Mouse (Mus musculus): ENCODE results near the gene Fam199x. TPM values are rescaled to one million over a fixed set of nuclear protein-coding genes. Genes with fewer than 3 reads are reported as not detected.

The Fam199x gene
- 12.3 and 13.2 TPM in 2 replicates for polyA plus RNA-seq (2016; fragmentation: Nextera tagmentation; extraction: Ambion mirVana)

- H3K36me3 ChIP-seq = no peaks in the 10 kb centered on the region
- DNase-seq (ENCODE audit: low spot score) = peak; percentile 77
- H3K27me3 ChIP-seq (ENCODE audit: low read depth, poor library complexity, severe bottlenecking) = peaks cover 29% of the 10 kb centered on the region
- 22% methylated on average over 58 of the region's 62 CpGs for WGBS
- peak within 1 kb of the TSS; percentile 87 for H3K27ac ChIP-seq (replicated peaks)
- H3K4me3 ChIP-seq = peak within 1 kb of the TSS; percentile 71
- peaks cover 17% of the 10 kb centered on the region for H3K4me1 ChIP-seq
- no peaks in the 10 kb centered on the region for H3K9me3 ChIP-seq (replicated peaks)
Observed at GRCm38 (mm10) chrX:137049425-137050225, at the start of gene Fam199x. Gene Fam199x, plus strand, starts transcription at chrX:137049594.

- Histone ChIP-seq H3K4me3 (no peak overlapping the region), H3K27ac (replicated peaks) (no peak overlapping the region), H3K4me1 (no peaks in the 10 kb centered on the region), H3K27me3 (ENCODE audit: low read depth, poor library complexity, severe bottlenecking) (no peaks in the 10 kb centered on the region; the same call in 1 of the 2 replicates), H3K9me3 (replicated peaks) (no peaks in the 10 kb centered on the region), H3K36me3 (peaks cover 9% of the 10 kb centered on the region; the same call in 1 of the 2 replicates)
- DNase-seq (ENCODE audit: low spot score) = peak; percentile 31
- 54% methylated on average over 6 of the region's 6 CpGs for WGBS
Observed at GRCm38 (mm10) chrX:137015099-137015709, 34.2 kb upstream of the Fam199x start.

- Histone ChIP-seq H3K36me3 (peaks cover 7% of the 10 kb centered on the region; the same call in 1 of the 2 replicates), H3K9me3 (replicated peaks) (no peaks in the 10 kb centered on the region), H3K4me3 (no peak overlapping the region), H3K27ac (replicated peaks) (no peak overlapping the region), H3K27me3 (ENCODE audit: low read depth, poor library complexity, severe bottlenecking) (peaks cover 6% of the 10 kb centered on the region; the same call in 1 of the 2 replicates), H3K4me1 (no peaks in the 10 kb centered on the region)
- no peak for DNase-seq (ENCODE audit: low spot score)
- 72% methylated on average over 1 of the region's 1 CpGs for WGBS
Observed at GRCm38 (mm10) chrX:137017668-137018067, 31.7 kb upstream of the Fam199x start.

GRCm38 (mm10) chrX:137019310-137019709 lies 30.1 kb upstream of the Fam199x start:
- no peak overlapping the region for H3K4me3 ChIP-seq
- peak; percentile 33 for DNase-seq (ENCODE audit: low spot score)
- H3K4me1 ChIP-seq = no peaks in the 10 kb centered on the region
- 0 out of 2 replicates have a peak, but pooled peaks cover 3% of the 10 kb centered on the region for H3K36me3 ChIP-seq
- H3K9me3 ChIP-seq (replicated peaks) = no peaks in the 10 kb centered on the region
- 24% methylated on average over 1 of the region's 1 CpGs for WGBS
- H3K27me3 ChIP-seq (ENCODE audit: low read depth, poor library complexity, severe bottlenecking) = 0 out of 2 replicates have a peak, but pooled peaks cover 6% of the 10 kb centered on the region
- no peak overlapping the region for H3K27ac ChIP-seq (replicated peaks)

DNA sequence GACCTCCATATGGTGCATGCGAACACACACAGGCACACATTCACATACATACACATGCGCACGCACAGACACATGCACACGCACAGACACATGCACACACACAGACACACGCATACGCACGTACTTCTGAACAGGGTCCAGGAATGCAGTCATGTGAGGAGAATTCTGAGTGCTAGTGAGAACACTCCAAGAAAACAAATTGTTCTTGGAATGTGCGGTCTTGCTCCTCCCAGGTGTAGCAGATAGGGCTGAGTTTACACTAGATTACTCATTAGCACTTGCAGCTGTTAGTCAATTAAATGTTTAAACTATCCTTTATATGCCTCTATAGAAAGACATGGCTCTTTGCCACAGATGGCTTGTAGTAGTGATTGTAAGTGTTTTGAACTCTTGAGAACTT lies 18.5 kb upstream of the Fam199x start:
- 94% methylated on average over 8 of the region's 8 CpGs for WGBS
- Histone ChIP-seq H3K27ac (replicated peaks) (no peak overlapping the region), H3K36me3 (peaks cover 12% of the 10 kb centered on the region; the same call in 1 of the 2 replicates), H3K27me3 (ENCODE audit: low read depth, poor library complexity, severe bottlenecking) (peaks cover 12% of the 10 kb centered on the region; the same call in 1 of the 2 replicates), H3K9me3 (replicated peaks) (no peaks in the 10 kb centered on the region), H3K4me1 (no peaks in the 10 kb centered on the region), H3K4me3 (no peak overlapping the region)
- no peak for DNase-seq (ENCODE audit: low spot score)

DNA sequence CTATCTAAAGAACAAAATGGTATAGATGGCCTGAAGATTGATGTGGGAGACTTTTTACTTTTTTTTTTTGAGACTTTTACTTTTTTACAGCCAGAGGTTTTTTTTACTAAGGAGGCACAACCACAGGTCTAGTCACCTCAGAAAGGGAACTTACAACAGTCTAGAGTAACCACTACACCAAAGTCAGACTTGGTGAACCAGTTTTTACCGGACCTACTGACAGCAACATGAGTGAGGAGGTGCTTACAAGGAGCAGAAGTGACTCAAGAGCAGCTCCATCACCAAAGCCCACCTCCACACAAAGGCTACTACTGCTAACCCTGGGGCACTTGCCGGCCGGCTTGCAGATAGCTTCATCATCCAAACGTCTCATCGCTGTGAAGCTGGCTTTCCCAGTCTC lies 17.7 kb upstream of the Fam199x start:
- WGBS = 92% methylated on average over 5 of the region's 5 CpGs
- H3K4me3 ChIP-seq = no peak overlapping the region
- no peaks in the 10 kb centered on the region for H3K9me3 ChIP-seq (replicated peaks)
- peaks cover 12% of the 10 kb centered on the region; the same call in 1 of the 2 replicates for H3K36me3 ChIP-seq
- H3K27me3 ChIP-seq (ENCODE audit: low read depth, poor library complexity, severe bottlenecking) = peaks cover 12% of the 10 kb centered on the region; the same call in 1 of the 2 replicates
- no peak overlapping the region for H3K27ac ChIP-seq (replicated peaks)
- DNase-seq (ENCODE audit: low spot score) = no peak
- 0 out of 2 replicates have a peak, but pooled peaks cover under 1% of the 10 kb centered on the region for H3K4me1 ChIP-seq

- Histone ChIP-seq H3K36me3 (no peaks in the 10 kb centered on the region), H3K4me3 (no peak overlapping the region), H3K9me3 (replicated peaks) (no peaks in the 10 kb centered on the region), H3K27me3 (ENCODE audit: low read depth, poor library complexity, severe bottlenecking) (peaks cover 4% of the 10 kb centered on the region; the same call in 1 of the 2 replicates), H3K4me1 (0 out of 2 replicates have a peak, but pooled peaks cover 7% of the 10 kb centered on the region), H3K27ac (replicated peaks) (no peak overlapping the region)
- WGBS = 74% methylated on average over 4 of the region's 4 CpGs
- no peak for DNase-seq (ENCODE audit: low spot score)
Observed at GRCm38 (mm10) chrX:137034322-137034721, 15.1 kb upstream of the Fam199x start.

- Histone ChIP-seq H3K36me3 (no peaks in the 10 kb centered on the region), H3K27me3 (ENCODE audit: low read depth, poor library complexity, severe bottlenecking) (no peaks in the 10 kb centered on the region), H3K4me1 (0 out of 2 replicates have a peak, but pooled peaks cover 7% of the 10 kb centered on the region), H3K9me3 (replicated peaks) (no peaks in the 10 kb centered on the region), H3K4me3 (peak overlapping the region; percentile 61), H3K27ac (replicated peaks) (peak overlapping the region; percentile 93)
- 19% methylated on average over 12 of the region's 12 CpGs for WGBS
- DNase-seq (ENCODE audit: low spot score) = no peak
Observed at GRCm38 (mm10) chrX:137037470-137037999, 11.9 kb upstream of the Fam199x start.

DNA sequence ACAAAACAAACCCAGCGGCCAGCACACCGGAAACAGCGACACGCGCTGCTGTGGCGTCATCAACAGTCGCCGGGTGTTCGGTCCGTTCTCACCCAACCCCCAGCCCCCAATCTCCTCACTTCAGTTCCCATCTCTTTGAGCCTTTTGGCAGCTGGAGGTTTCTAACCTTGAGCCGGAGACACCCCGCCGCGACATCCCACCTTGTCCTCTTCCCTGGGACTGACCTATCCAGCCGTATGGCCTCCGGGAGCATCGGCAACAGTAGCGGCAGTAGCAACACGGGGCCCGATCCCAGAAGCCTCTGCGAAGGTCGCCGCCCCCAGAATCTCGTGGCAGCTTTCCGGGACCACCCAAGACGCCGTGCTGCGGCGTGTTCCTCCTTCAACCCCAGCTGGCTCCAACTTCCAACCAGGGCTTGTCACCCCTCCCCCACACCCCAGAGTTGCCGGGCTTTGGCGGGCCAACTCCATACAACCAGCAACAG lies 11.4 kb upstream of the Fam199x start, which contains the start of gene Slc25a53:
Gene Slc25a53, minus strand, starts transcription at position 303 of the 484 bp plus-strand sequence.
- no peaks in the 10 kb centered on the region for H3K9me3 ChIP-seq (replicated peaks)
- no peaks in the 10 kb centered on the region for H3K27me3 ChIP-seq (ENCODE audit: low read depth, poor library complexity, severe bottlenecking)
- peak; percentile 89 for DNase-seq (ENCODE audit: low spot score)
- peak within 1 kb of the TSS; percentile 61 for H3K4me3 ChIP-seq
- H3K36me3 ChIP-seq = no peaks in the 10 kb centered on the region
- H3K4me1 ChIP-seq = 0 out of 2 replicates have a peak, but pooled peaks cover 7% of the 10 kb centered on the region
- H3K27ac ChIP-seq (replicated peaks) = peak within 1 kb of the TSS; percentile 93
- 32% methylated on average over 31 of the region's 31 CpGs for WGBS

DNA sequence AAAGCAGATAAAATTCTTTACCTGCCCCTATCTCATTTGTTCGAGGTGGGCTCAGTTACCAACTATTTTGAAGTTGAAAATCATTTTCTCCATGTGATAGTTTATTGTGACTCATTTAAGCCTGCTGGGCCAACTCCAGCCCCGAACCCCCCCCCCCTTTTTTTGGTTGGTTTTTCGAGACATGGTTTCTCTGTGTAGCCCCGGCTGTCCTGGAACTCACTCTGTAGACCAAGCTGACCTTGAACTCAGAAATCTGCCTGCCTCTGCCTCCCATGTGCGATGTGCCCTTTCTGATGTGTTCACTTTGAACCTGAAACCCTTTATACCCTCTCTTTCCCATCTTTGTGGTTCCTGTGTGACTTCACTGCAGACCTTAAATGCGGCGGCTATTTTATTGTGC lies 10.9 kb upstream of the Fam199x start:
- H3K4me1 ChIP-seq = 0 out of 2 replicates have a peak, but pooled peaks cover 7% of the 10 kb centered on the region
- DNase-seq (ENCODE audit: low spot score) = no peak
- H3K4me3 ChIP-seq = peak overlapping the region; percentile 61
- no peaks in the 10 kb centered on the region for H3K9me3 ChIP-seq (replicated peaks)
- 33% methylated on average over 7 of the region's 7 CpGs for WGBS
- no peaks in the 10 kb centered on the region for H3K27me3 ChIP-seq (ENCODE audit: low read depth, poor library complexity, severe bottlenecking)
- H3K36me3 ChIP-seq = no peaks in the 10 kb centered on the region
- H3K27ac ChIP-seq (replicated peaks) = peak overlapping the region; percentile 93

DNA sequence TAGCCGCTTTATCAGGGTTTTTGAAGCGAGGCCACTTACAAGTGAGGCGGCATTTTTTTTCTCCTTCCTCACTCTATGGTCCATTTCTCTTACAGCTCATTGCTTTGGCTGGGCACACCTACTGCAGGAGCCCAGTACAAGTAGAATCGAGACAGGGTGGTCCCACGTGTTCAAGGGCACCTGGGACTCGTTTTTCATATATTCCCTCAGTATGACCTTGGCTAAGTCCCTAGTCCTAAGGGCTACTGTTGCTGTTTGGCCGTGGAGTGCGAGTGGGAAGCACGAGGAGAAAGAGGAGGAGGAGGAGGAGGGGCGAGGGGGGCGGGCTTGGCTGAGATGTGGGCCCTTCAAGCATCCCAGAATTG lies 352 bp upstream of the Fam199x start:
- no peaks in the 10 kb centered on the region for H3K36me3 ChIP-seq
- H3K4me1 ChIP-seq = peaks cover 17% of the 10 kb centered on the region
- no peak for DNase-seq (ENCODE audit: low spot score)
- peak overlapping the region; percentile 71 for H3K4me3 ChIP-seq
- WGBS = 18% methylated on average over 10 of the region's 11 CpGs
- H3K27me3 ChIP-seq (ENCODE audit: low read depth, poor library complexity, severe bottlenecking) = peaks cover 29% of the 10 kb centered on the region
- H3K9me3 ChIP-seq (replicated peaks) = no peaks in the 10 kb centered on the region
- peak overlapping the region; percentile 87 for H3K27ac ChIP-seq (replicated peaks)

DNA sequence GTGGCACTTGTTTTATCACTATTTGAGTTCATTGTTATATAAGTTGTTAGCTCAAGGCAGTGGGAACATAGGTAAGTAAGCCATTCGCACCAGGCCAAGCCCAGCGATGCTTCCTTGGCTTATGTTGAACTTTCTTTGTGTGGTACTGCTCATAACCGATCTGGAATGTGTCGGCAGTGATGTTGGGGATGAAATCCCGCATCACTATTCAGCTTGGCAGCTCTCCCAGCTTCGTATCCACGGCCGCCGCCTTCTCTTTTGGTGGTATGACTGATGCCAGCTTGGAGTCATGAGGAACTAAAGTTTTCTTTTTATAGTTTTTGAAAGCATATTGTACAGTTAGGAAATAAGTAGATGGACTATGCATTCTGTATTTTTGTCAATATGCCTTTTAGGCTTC lies 13.8 kb downstream of the Fam199x start:
- Histone ChIP-seq H3K4me3 (no peak overlapping the region), H3K27me3 (ENCODE audit: low read depth, poor library complexity, severe bottlenecking) (peaks cover 4% of the 10 kb centered on the region; the same call in 1 of the 2 replicates), H3K27ac (replicated peaks) (no peak overlapping the region), H3K36me3 (no peaks in the 10 kb centered on the region), H3K9me3 (replicated peaks) (no peaks in the 10 kb centered on the region), H3K4me1 (no peaks in the 10 kb centered on the region)
- 90% methylated on average over 9 of the region's 9 CpGs for WGBS
- DNase-seq (ENCODE audit: low spot score) = no peak

Measured in midbrain, embryonic 10.5 days (tissue).